Mouse (Mus musculus): ENCODE results near the gene Afdn.

DNA sequence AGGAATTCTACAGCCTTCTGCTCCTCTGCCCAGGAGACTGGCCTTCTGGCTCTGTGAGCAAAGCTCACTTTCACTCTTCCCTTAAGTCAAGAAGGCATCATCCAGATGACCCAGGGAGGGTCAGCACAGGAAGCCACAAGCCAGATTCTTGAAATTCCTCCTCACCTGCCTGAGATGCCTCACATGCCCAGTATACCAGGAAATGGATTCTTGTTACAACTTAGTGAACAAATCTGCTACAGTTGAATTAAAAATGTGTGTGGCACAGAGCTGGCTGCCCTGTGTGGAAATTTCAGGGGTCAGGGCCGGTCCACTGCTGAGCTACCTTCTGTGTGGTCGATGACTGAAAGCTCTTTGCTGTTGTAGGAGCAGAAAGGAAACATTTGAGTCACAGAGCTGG, 160.4 kb downstream of the Afdn start:
- TF ChIP-seq CTCF (IDR thresholded peaks at IDR 0.05; ENCODE audit: low read depth): no peak
- TF ChIP-seq EP300 (optimal IDR thresholded peaks at IDR 0.05): no peak
